Mouse (Mus musculus) liver, embryonic 12.5 days (tissue): ENCODE results near the gene Dus2. TPM values are rescaled to one million over a fixed set of nuclear protein-coding genes. Genes with fewer than 3 reads are reported as not detected.
"Not testable (repeated sequence)": the region's sequence is repeated elsewhere in the genome, so short reads cannot be mapped to it uniquely, and the experiment has no call there.

Source experiments
- ATAC-seq: fragments of 200-750 bp; cut with Nextera tagmentation; 2 replicates; pipeline ENCODE4 v1.8.0; 2017; ENCODE audit warnings: moderate number of reproducible peaks, mild to moderate bottlenecking, moderate library complexity
- H3K27ac ChIP-seq: fragments of 300-500 bp; sonication (generic); 2 replicates; pipeline ENCODE4 v1.5.1; 2016; ENCODE audit warnings: mild to moderate bottlenecking
- H3K27me3 ChIP-seq: fragments of 300-500 bp; sonication (generic); replicated peaks from 2 replicates; pipeline ENCODE4 v1.6.1; 2016; ENCODE audit warnings: mild to moderate bottlenecking, moderate library complexity
- H3K36me3 ChIP-seq: fragments of 300-500 bp; sonication (generic); 2 replicates; pipeline ENCODE4 v1.6.1; 2016; ENCODE audit warnings: mild to moderate bottlenecking, moderate library complexity
- H3K4me1 ChIP-seq: fragments of 300-500 bp; sonication (generic); 2 replicates; pipeline ENCODE4 v1.6.1; 2016
- H3K4me2 ChIP-seq: fragments of 300-500 bp; sonication (generic); 2 replicates; pipeline ENCODE4 v1.6.1; 2016; ENCODE audit warnings: mild to moderate bottlenecking, moderate library complexity
- H3K4me3 ChIP-seq: fragments of 300-500 bp; sonication (generic); 2 replicates; pipeline ENCODE4 v1.5.1; 2016; ENCODE audit warnings: mild to moderate bottlenecking, moderate library complexity
- H3K9ac ChIP-seq: fragments of 300-500 bp; sonication (generic); 2 replicates; pipeline ENCODE4 v1.6.1; 2016; ENCODE audit warnings: mild to moderate bottlenecking, moderate library complexity
- H3K9me3 ChIP-seq: fragments of 300-500 bp; sonication (generic); replicated peaks from 2 replicates; pipeline ENCODE4 v1.6.1; 2016; ENCODE audit warnings: mild to moderate bottlenecking, moderate library complexity
- WGBS: fragments of 180-500 bp; shearing (Covaris S2); methylation state at CpG from one replicate; pipeline ENCODE4 v1.1.7; 2016; ENCODE audit not compliant: insufficient replicate concordance; 5-methylcytosine and 5-hydroxymethylcytosine counted together
- polyA plus RNA-seq: library from polyadenylated mRNA; unstranded; fragments of >200 nt; fragmentation: Nextera tagmentation; extraction: Ambion mirVana; gene quantifications from 2 replicates; pipeline ENCODE4 v1.2.1, GENCODE M21; 2016

Dus2 gene
- polyA plus RNA-seq, 1 experiment from 2014 or later, result 16.5 TPM

DNA sequence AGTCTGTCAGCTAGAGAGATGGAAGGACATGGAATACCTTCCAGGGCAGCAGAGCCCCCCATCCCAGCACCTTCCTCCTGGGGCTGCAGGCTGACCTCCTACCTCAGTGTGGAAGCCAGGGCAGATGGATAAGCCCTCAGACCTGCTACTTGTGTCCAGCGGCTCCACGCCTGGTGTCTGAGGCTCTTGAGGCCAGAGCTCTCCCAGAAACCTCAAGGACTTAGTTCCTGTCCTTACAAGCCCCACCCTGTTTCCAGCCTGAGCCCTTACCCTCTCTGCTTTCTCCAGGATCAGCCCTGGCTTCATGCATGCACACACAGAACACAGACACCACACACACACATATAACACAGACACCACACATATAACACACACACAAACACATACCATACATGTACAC lies 409 bp downstream of the Dus2 start:
- H3K27me3 ChIP-seq, result peaks cover 40% of the 10 kb centered on the region; the same call in 1 of the 2 replicates
- no peak overlapping the region for H3K4me3 ChIP-seq
- no peak for ATAC-seq
- 54% methylated on average over 2 of the region's 2 CpGs for WGBS
- H3K4me1 ChIP-seq, result peaks cover 2% of the 10 kb centered on the region; the same call in 1 of the 2 replicates
- H3K27ac ChIP-seq, result no peak overlapping the region
- H3K36me3 ChIP-seq, result no peaks in the 10 kb centered on the region
- no peak overlapping the region for H3K4me2 ChIP-seq
- no peak overlapping the region for H3K9ac ChIP-seq
- no peaks in the 10 kb centered on the region for H3K9me3 ChIP-seq

DNA sequence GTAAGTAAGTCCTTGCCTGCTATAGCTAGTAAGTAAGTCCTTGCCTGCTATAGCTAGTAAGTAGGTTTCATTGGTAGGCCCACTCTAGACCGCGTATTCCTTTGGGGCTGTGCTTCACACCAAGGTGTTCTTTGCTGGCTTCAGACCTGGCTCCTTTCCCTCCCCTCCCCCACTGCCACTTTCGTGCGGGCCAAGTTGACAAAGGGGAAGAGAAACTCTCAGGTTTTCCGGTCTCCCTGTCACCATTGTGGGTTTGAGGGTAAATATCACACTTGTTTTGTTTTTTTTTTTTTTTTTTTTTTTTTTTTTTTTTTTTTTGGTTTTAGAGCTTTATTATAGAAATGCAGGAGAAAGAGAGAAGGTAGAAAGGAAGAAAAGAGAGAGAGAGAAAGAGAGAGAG lies 1.4 kb downstream of the Dus2 start:
- WGBS, result 43% methylated on average over 5 of the region's 5 CpGs
- ATAC-seq, result no peak
- H3K27ac ChIP-seq, result no peak overlapping the region

GRCm38 (mm10) chr8:105993226-105993625 lies 2.1 kb downstream of the Dus2 start:
- no peak overlapping the region for H3K4me3 ChIP-seq
- no peaks in the 10 kb centered on the region for H3K36me3 ChIP-seq
- H3K4me2 ChIP-seq, result no peak overlapping the region
- ATAC-seq, result no peak
- WGBS, result 46% methylated on average over 4 of the region's 4 CpGs
- H3K4me1 ChIP-seq, result peaks cover 6% of the 10 kb centered on the region
- no peaks in the 10 kb centered on the region for H3K9me3 ChIP-seq
- H3K9ac ChIP-seq, result no peak overlapping the region
- H3K27me3 ChIP-seq, result peaks cover 34% of the 10 kb centered on the region; the same call in 1 of the 2 replicates
- no peak overlapping the region for H3K27ac ChIP-seq

More for the DNA sequence above, 1.4 kb downstream of the Dus2 start:
- H3K9me3 ChIP-seq, result no peaks in the 10 kb centered on the region
- H3K4me3 ChIP-seq, result no peak overlapping the region
- H3K4me1 ChIP-seq, result peaks cover 3% of the 10 kb centered on the region
- H3K36me3 ChIP-seq, result no peaks in the 10 kb centered on the region
- H3K9ac ChIP-seq, result no peak overlapping the region
- no peak overlapping the region for H3K4me2 ChIP-seq
- H3K27me3 ChIP-seq, result peaks cover 37% of the 10 kb centered on the region; the same call in 1 of the 2 replicates

GRCm38 (mm10) chr8:105996359-105996758 lies 5.2 kb downstream of the Dus2 start:
- Histone ChIP-seq H3K27me3 (peaks cover 11% of the 10 kb centered on the region; the same call in 1 of the 2 replicates), H3K9ac (no peak overlapping the region), H3K27ac (no peak overlapping the region), H3K4me3 (no peak overlapping the region), H3K4me1 (peaks cover 6% of the 10 kb centered on the region), H3K9me3 (no peaks in the 10 kb centered on the region), H3K4me2 (no peak overlapping the region), H3K36me3 (no peaks in the 10 kb centered on the region)
- no peak for ATAC-seq
- WGBS, result 37% methylated on average over 7 of the region's 7 CpGs

DNA sequence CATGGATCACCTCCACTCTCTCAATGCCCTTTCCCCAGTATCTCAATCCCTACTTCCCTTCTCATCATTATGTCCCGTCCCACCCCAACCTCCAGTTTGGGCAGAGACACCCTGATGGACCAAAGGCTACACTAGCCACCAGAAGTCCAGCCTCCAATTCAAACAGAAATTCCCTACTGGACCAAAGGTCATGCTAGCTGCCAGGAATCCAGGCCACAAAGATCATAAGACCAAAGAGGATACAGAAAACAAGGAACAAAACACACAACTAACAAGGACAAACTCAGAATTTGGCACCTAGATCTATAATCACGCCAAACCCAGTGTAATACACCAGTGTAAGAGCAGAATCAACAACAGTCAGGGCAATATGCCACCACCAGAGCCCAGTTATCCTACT lies 7.8 kb downstream of the Dus2 start:
- 52% methylated on average over 2 of the region's 2 CpGs for WGBS
- peaks cover 11% of the 10 kb centered on the region; the same call in 1 of the 2 replicates for H3K27me3 ChIP-seq
- ATAC-seq, result no peak
- no peak overlapping the region for H3K9ac ChIP-seq
- no peaks in the 10 kb centered on the region for H3K9me3 ChIP-seq
- no peaks in the 10 kb centered on the region for H3K36me3 ChIP-seq
- H3K4me1 ChIP-seq, result peaks cover 6% of the 10 kb centered on the region
- no peak overlapping the region for H3K4me3 ChIP-seq
- 0 out of 2 replicates have a peak overlapping the region, but pooled peaks have one; percentile 40 for H3K27ac ChIP-seq
- no peak overlapping the region for H3K4me2 ChIP-seq

DNA sequence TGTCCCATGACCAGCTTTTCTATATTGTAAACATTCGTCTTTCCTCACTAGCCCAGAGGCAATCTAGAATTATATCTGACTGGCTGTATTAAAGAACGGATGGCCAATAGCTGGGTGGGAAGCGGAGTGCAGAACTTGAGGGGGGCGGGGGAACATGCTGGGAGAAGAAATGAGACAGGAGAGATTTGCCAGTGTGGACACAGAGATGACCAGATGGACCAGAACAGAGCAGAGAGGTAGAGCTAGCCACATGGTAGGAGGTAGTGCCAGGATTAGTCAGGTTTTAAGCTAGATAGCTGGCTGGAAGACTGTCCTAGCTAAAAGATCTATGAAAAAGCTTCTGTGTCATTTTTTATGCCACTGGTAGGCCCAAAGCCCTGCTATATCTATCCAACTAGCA lies 10.8 kb downstream of the Dus2 start:
- Histone ChIP-seq H3K4me3 (no peak overlapping the region), H3K27ac (no peak overlapping the region), H3K27me3 (no peaks in the 10 kb centered on the region), H3K4me1 (peaks cover 6% of the 10 kb centered on the region), H3K9ac (no peak overlapping the region), H3K9me3 (no peaks in the 10 kb centered on the region), H3K36me3 (no peaks in the 10 kb centered on the region), H3K4me2 (no peak overlapping the region)
- 72% methylated on average over 4 of the region's 4 CpGs for WGBS
- no peak for ATAC-seq

DNA sequence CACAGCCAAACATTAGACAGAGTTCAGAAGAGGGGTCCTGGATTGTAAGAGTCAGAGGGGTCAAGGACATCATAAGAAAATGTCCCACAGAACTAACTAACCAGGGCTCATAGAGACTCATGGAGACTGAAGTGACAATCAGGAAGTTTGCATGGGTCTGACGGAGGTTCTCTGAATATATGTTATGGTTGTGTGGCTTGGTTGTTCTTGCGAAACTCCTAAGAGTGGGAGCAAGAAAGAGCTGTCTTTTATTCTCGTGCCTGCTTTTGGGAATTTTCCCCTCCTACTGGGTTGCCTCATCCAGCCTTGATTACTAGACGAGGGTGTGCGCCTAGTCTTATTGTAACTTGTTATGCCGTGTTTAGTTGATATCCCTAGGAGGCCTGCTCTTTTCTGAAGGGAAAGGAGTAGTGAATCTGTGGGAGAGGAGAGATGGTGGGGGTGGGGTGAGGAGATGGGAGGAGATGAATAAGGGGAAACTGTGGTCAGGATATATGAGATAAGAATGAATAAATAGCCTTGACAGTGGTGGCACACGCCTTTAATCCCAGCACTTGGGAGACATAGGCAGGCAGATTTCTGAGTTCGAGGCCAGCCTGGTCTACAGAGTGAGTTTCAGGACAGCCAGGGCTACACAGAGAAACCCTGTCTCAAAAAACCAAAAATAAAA lies 13.5 kb downstream of the Dus2 start:
- Histone ChIP-seq H3K4me2 (no peak overlapping the region), H3K27me3 (no peaks in the 10 kb centered on the region), H3K36me3 (peaks cover 3% of the 10 kb centered on the region), H3K9ac (no peak overlapping the region), H3K9me3 (no peaks in the 10 kb centered on the region), H3K27ac (no peak overlapping the region), H3K4me3 (no peak overlapping the region), H3K4me1 (peaks cover 12% of the 10 kb centered on the region)
- ATAC-seq, result no peak
- WGBS, result 43% methylated on average over 8 of the region's 8 CpGs

- WGBS, result 77% methylated on average over 4 of the region's 4 CpGs
These were observed 14.7 kb downstream of the Dus2 start, which contains the start of gene Dpep2nb for GRCm38 (mm10) chr8:106005875-106006274. Dpep2nb (minus strand) TSS chr8:106005975.

GRCm38 (mm10) chr8:106006413-106006812 lies 15.3 kb downstream of the Dus2 start:
- peaks cover 7% of the 10 kb centered on the region for H3K36me3 ChIP-seq
- H3K27ac ChIP-seq, result no peak overlapping the region
- H3K27me3 ChIP-seq, result no peaks in the 10 kb centered on the region
- no peak overlapping the region for H3K4me2 ChIP-seq
- no peak for ATAC-seq
- H3K4me1 ChIP-seq, result peaks cover 24% of the 10 kb centered on the region
- no peak overlapping the region for H3K9ac ChIP-seq
- no peak overlapping the region for H3K4me3 ChIP-seq
- 79% methylated on average over 4 of the region's 4 CpGs for WGBS
- H3K9me3 ChIP-seq, result no peaks in the 10 kb centered on the region

More at GRCm38 (mm10) chr8:106005875-106006274, 14.7 kb downstream of the Dus2 start, which contains the start of gene Dpep2nb:
- ATAC-seq, result no peak
- Histone ChIP-seq H3K36me3 (peaks cover 7% of the 10 kb centered on the region), H3K4me2 (no peak within 1 kb of the TSS), H3K27me3 (no peaks in the 10 kb centered on the region), H3K9me3 (no peaks in the 10 kb centered on the region), H3K9ac (no peak within 1 kb of the TSS), H3K4me3 (no peak within 1 kb of the TSS), H3K4me1 (peaks cover 24% of the 10 kb centered on the region), H3K27ac (no peak within 1 kb of the TSS)

GRCm38 (mm10) chr8:106007135-106007534 lies 16.0 kb downstream of the Dus2 start:
- WGBS, result 53% methylated on average over 3 of the region's 3 CpGs
- Histone ChIP-seq H3K9ac (no peak overlapping the region), H3K36me3 (peaks cover 7% of the 10 kb centered on the region), H3K27ac (no peak overlapping the region), H3K4me1 (peaks cover 29% of the 10 kb centered on the region), H3K4me3 (no peak overlapping the region), H3K4me2 (no peak overlapping the region), H3K9me3 (no peaks in the 10 kb centered on the region), H3K27me3 (no peaks in the 10 kb centered on the region)
- no peak for ATAC-seq

DNA sequence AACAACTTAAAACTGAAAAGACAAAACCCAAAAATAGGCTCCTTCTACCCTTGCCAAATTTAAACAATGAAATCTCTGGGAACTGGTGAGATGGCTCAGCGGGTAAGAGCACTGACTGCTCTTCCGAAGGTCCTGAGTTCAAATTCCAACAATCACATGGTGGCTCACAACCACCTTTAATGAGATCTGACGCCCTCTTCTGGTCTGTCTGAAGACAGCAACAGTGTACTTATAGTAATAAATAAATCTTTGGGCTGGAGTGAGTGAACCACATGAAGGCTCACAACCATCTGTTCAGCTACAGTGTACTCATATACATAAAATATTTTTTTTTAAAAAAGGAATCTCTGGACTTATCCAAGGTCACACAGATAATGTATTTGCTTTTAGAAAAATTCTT lies 16.8 kb downstream of the Dus2 start:
- ATAC-seq, H3K4me3 ChIP-seq, H3K27me3 ChIP-seq, H3K27ac ChIP-seq, H3K4me2 ChIP-seq, H3K9me3 ChIP-seq, H3K36me3 ChIP-seq, H3K9ac ChIP-seq: not testable (repeated sequence)
- peaks cover 35% of the 10 kb centered on the region for H3K4me1 ChIP-seq
- WGBS, result 57% methylated on average over 3 of the region's 3 CpGs

DNA sequence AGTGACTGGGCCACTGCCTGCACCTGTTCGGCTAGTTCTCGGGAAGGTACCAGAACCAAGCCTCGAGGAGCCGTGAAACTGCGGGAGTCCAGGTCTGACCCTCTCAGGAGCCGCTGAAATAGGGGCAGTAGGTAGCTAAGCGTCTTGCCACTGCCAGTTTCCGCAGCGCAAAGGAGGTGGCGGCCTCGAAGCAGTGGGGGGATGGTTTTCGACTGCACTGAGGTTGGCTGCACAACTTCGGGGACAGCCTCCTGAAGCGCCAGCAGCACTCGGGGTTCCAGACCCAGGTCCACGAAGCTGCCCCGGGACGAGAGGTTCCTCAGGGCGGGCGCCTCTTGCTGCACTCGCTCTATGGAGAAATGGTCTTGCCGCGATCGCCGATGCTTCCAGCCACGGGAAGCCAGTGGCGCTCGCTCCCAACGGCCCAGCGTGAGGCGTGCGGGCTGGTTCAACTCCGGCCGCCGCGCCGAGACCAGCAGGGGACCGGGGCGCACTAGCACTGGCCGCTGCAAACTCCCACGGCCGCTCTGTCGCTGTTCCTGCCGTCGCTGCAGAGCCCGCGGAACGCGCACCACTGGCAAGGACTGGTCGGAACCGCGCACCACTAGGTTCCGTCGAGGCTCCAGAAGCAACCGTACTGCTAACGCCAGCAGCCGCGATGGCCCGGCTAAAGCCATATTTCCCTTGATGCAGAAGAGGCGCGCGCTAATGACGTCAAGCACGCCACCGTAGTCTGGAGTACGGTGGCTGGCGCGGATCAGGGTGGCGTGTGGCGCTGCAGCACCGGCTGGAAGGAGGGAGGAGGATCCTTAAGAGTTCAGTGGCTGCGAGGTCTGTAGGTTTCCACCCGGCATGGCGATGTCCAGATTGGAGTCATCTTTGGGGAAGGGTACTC lies 19.9 kb downstream of the Dus2 start:
- ATAC-seq, result peak; percentile 85
- Histone ChIP-seq H3K4me2 (peak overlapping the region; percentile 99), H3K4me3 (peak overlapping the region; percentile 91), H3K36me3 (peaks cover 13% of the 10 kb centered on the region), H3K9me3 (no peaks in the 10 kb centered on the region), H3K9ac (peak overlapping the region; percentile 89), H3K27me3 (no peaks in the 10 kb centered on the region), H3K27ac (peak overlapping the region; percentile 86), H3K4me1 (peaks cover 48% of the 10 kb centered on the region)
- under 1% methylated on average over 74 of the region's 74 CpGs for WGBS
